Mouse (Mus musculus): ENCODE measurements at regions not wholly inside any gene's neighbourhood (a gene's known extent, or its start where the extent isn't known, plus 50 kb on each side); places are given as distances from the start of the nearest gene placed in this dataset.

- WGBS: 83% methylated on average over 2 of the region's 2 CpGs
- H3K27ac ChIP-seq (ENCODE audit: low read length): no peak overlapping the region
- no peaks in the 10 kb centered on the region for H3K9me3 ChIP-seq (replicated peaks; ENCODE audit: control insufficient read depth, low read length)
- no peaks in the 10 kb centered on the region for H3K36me3 ChIP-seq (ENCODE audit: control insufficient read depth, insufficient read depth)
- no peak overlapping the region for H3K4me2 ChIP-seq (ENCODE audit: low read depth, low read length)
- no peaks in the 10 kb centered on the region for H3K27me3 ChIP-seq (ENCODE audit: control insufficient read depth, insufficient read depth, low read length)
- H3K4me1 ChIP-seq (ENCODE audit: control insufficient read depth, insufficient read depth, low read length): peaks cover 5% of the 10 kb centered on the region; the same call in 1 of the 2 replicates
- ATAC-seq (replicated peaks; ENCODE audit: extremely low read depth, insufficient read depth, low FRiP score): no peak
- H3K9ac ChIP-seq (ENCODE audit: low read length): no peak overlapping the region
- no peak overlapping the region for H3K4me3 ChIP-seq (ENCODE audit: low read length)
Measured at GRCm38 (mm10) chr10:37813026-37813425, 674.3 kb upstream of the Marcks start.

- ATAC-seq (replicated peaks; ENCODE audit: extremely low read depth, insufficient read depth, low FRiP score): peak; percentile 41; the same call in 1 of the 2 replicates
- no peak overlapping the region for H3K9ac ChIP-seq (ENCODE audit: low read length)
- no peaks in the 10 kb centered on the region for H3K9me3 ChIP-seq (replicated peaks; ENCODE audit: control insufficient read depth, low read length)
- no peaks in the 10 kb centered on the region for H3K36me3 ChIP-seq (ENCODE audit: control insufficient read depth, insufficient read depth)
- H3K4me3 ChIP-seq (ENCODE audit: low read length): no peak overlapping the region
- no peaks in the 10 kb centered on the region for H3K27me3 ChIP-seq (ENCODE audit: control insufficient read depth, insufficient read depth, low read length)
- H3K4me1 ChIP-seq (ENCODE audit: control insufficient read depth, insufficient read depth, low read length): peaks cover 5% of the 10 kb centered on the region; the same call in 1 of the 2 replicates
- WGBS: 12% methylated on average over 3 of the region's 3 CpGs
- no peak overlapping the region for H3K4me2 ChIP-seq (ENCODE audit: low read depth, low read length)
- no peak overlapping the region for H3K27ac ChIP-seq (ENCODE audit: low read length)
Measured at GRCm38 (mm10) chr10:37812405-37812851, 673.7 kb upstream of the Marcks start.

- Histone ChIP-seq H3K4me1 (ENCODE audit: control insufficient read depth, insufficient read depth, low read length) (peaks cover 5% of the 10 kb centered on the region; the same call in 1 of the 2 replicates), H3K4me3 (ENCODE audit: low read length) (no peak overlapping the region), H3K27me3 (ENCODE audit: control insufficient read depth, insufficient read depth, low read length) (no peaks in the 10 kb centered on the region), H3K9ac (ENCODE audit: low read length) (no peak overlapping the region), H3K27ac (ENCODE audit: low read length) (no peak overlapping the region), H3K36me3 (ENCODE audit: control insufficient read depth, insufficient read depth) (no peaks in the 10 kb centered on the region), H3K9me3 (replicated peaks; ENCODE audit: control insufficient read depth, low read length) (no peaks in the 10 kb centered on the region), H3K4me2 (ENCODE audit: low read depth, low read length) (no peak overlapping the region)
- ATAC-seq (replicated peaks; ENCODE audit: extremely low read depth, insufficient read depth, low FRiP score): no peak
- WGBS: 75% methylated on average over 5 of the region's 5 CpGs
Measured at GRCm38 (mm10) chr10:37811789-37812188, 673.1 kb upstream of the Marcks start.

- Histone ChIP-seq H3K4me3 (ENCODE audit: low read length) (no peak overlapping the region), H3K36me3 (ENCODE audit: control insufficient read depth, insufficient read depth) (no peaks in the 10 kb centered on the region), H3K27ac (ENCODE audit: low read length) (no peak overlapping the region), H3K4me1 (ENCODE audit: control insufficient read depth, insufficient read depth, low read length) (no peaks in the 10 kb centered on the region), H3K4me2 (ENCODE audit: low read depth, low read length) (no peak overlapping the region), H3K27me3 (ENCODE audit: control insufficient read depth, insufficient read depth, low read length) (no peaks in the 10 kb centered on the region), H3K9ac (ENCODE audit: low read length) (no peak overlapping the region), H3K9me3 (replicated peaks; ENCODE audit: control insufficient read depth, low read length) (no peaks in the 10 kb centered on the region)
- 66% methylated on average over 4 of the region's 4 CpGs for WGBS
- ATAC-seq (replicated peaks; ENCODE audit: extremely low read depth, insufficient read depth, low FRiP score): no peak
Measured at GRCm38 (mm10) chr10:37803225-37803805, 664.6 kb upstream of the Marcks start.

GRCm38 (mm10) chr10:37799397-37799796 is 660.7 kb upstream of the Marcks start:
- H3K9ac ChIP-seq (ENCODE audit: low read length): no peak overlapping the region

GRCm38 (mm10) chr10:37798285-37798684 is 659.6 kb upstream of the Marcks start:
- H3K27ac ChIP-seq (ENCODE audit: low read length): no peak overlapping the region
- H3K4me1 ChIP-seq (ENCODE audit: control insufficient read depth, insufficient read depth, low read length): peaks cover 2% of the 10 kb centered on the region; the same call in 1 of the 2 replicates
- H3K4me2 ChIP-seq (ENCODE audit: low read depth, low read length): no peak overlapping the region
- H3K9ac ChIP-seq (ENCODE audit: low read length): no peak overlapping the region
- no peaks in the 10 kb centered on the region for H3K9me3 ChIP-seq (replicated peaks; ENCODE audit: control insufficient read depth, low read length)
- no peaks in the 10 kb centered on the region for H3K36me3 ChIP-seq (ENCODE audit: control insufficient read depth, insufficient read depth)
- H3K4me3 ChIP-seq (ENCODE audit: low read length): no peak overlapping the region
- ATAC-seq (replicated peaks; ENCODE audit: extremely low read depth, insufficient read depth, low FRiP score): no peak
- no peaks in the 10 kb centered on the region for H3K27me3 ChIP-seq (ENCODE audit: control insufficient read depth, insufficient read depth, low read length)

More at GRCm38 (mm10) chr10:37799397-37799796, 660.7 kb upstream of the Marcks start:
- ATAC-seq (replicated peaks; ENCODE audit: extremely low read depth, insufficient read depth, low FRiP score): no peak
- no peak overlapping the region for H3K4me3 ChIP-seq (ENCODE audit: low read length)
- H3K4me2 ChIP-seq (ENCODE audit: low read depth, low read length): no peak overlapping the region
- 71% methylated on average over 2 of the region's 2 CpGs for whole genome bisulfite sequencing
- no peaks in the 10 kb centered on the region for H3K27me3 ChIP-seq (ENCODE audit: control insufficient read depth, insufficient read depth, low read length)
- no peaks in the 10 kb centered on the region for H3K9me3 ChIP-seq (replicated peaks; ENCODE audit: control insufficient read depth, low read length)
- peaks cover 2% of the 10 kb centered on the region; the same call in 1 of the 2 replicates for H3K4me1 ChIP-seq (ENCODE audit: control insufficient read depth, insufficient read depth, low read length)
- no peak overlapping the region for H3K27ac ChIP-seq (ENCODE audit: low read length)
- no peaks in the 10 kb centered on the region for H3K36me3 ChIP-seq (ENCODE audit: control insufficient read depth, insufficient read depth)

GRCm38 (mm10) chr10:37797701-37798100 is 659.0 kb upstream of the Marcks start:
- H3K27ac ChIP-seq (ENCODE audit: low read length): no peak overlapping the region
- H3K36me3 ChIP-seq (ENCODE audit: control insufficient read depth, insufficient read depth): no peaks in the 10 kb centered on the region
- WGBS: 62% methylated on average over 5 of the region's 5 CpGs
- no peaks in the 10 kb centered on the region for H3K9me3 ChIP-seq (replicated peaks; ENCODE audit: control insufficient read depth, low read length)
- H3K27me3 ChIP-seq (ENCODE audit: control insufficient read depth, insufficient read depth, low read length): no peaks in the 10 kb centered on the region
- H3K4me1 ChIP-seq (ENCODE audit: control insufficient read depth, insufficient read depth, low read length): peaks cover 2% of the 10 kb centered on the region; the same call in 1 of the 2 replicates
- no peak overlapping the region for H3K9ac ChIP-seq (ENCODE audit: low read length)
- H3K4me2 ChIP-seq (ENCODE audit: low read depth, low read length): no peak overlapping the region
- ATAC-seq (replicated peaks; ENCODE audit: extremely low read depth, insufficient read depth, low FRiP score): no peak
- no peak overlapping the region for H3K4me3 ChIP-seq (ENCODE audit: low read length)

GRCm38 (mm10) chr10:37792878-37793277 is 654.2 kb upstream of the Marcks start:
- H3K27ac ChIP-seq (ENCODE audit: low read length): no peak overlapping the region
- H3K9ac ChIP-seq (ENCODE audit: low read length): no peak overlapping the region
- WGBS: 71% methylated on average over 3 of the region's 3 CpGs
- ATAC-seq (replicated peaks; ENCODE audit: extremely low read depth, insufficient read depth, low FRiP score): no peak
- no peak overlapping the region for H3K4me2 ChIP-seq (ENCODE audit: low read depth, low read length)
- H3K9me3 ChIP-seq (replicated peaks; ENCODE audit: control insufficient read depth, low read length): no peaks in the 10 kb centered on the region
- H3K36me3 ChIP-seq (ENCODE audit: control insufficient read depth, insufficient read depth): no peaks in the 10 kb centered on the region
- peaks cover 2% of the 10 kb centered on the region; the same call in 1 of the 2 replicates for H3K4me1 ChIP-seq (ENCODE audit: control insufficient read depth, insufficient read depth, low read length)
- no peaks in the 10 kb centered on the region for H3K27me3 ChIP-seq (ENCODE audit: control insufficient read depth, insufficient read depth, low read length)
- H3K4me3 ChIP-seq (ENCODE audit: low read length): no peak overlapping the region

GRCm38 (mm10) chr10:37788049-37788448 is 649.3 kb upstream of the Marcks start:
- ATAC-seq (replicated peaks; ENCODE audit: extremely low read depth, insufficient read depth, low FRiP score): no peak
- WGBS: 81% methylated on average over 5 of the region's 5 CpGs

More at GRCm38 (mm10) chr10:37788049-37788448, 649.3 kb upstream of the Marcks start:
- H3K9me3 ChIP-seq (replicated peaks; ENCODE audit: control insufficient read depth, low read length): no peaks in the 10 kb centered on the region
- H3K9ac ChIP-seq (ENCODE audit: low read length): no peak overlapping the region
- H3K4me3 ChIP-seq (ENCODE audit: low read length): no peak overlapping the region
- H3K4me1 ChIP-seq (ENCODE audit: control insufficient read depth, insufficient read depth, low read length): no peaks in the 10 kb centered on the region
- no peak overlapping the region for H3K4me2 ChIP-seq (ENCODE audit: low read depth, low read length)
- no peaks in the 10 kb centered on the region for H3K27me3 ChIP-seq (ENCODE audit: control insufficient read depth, insufficient read depth, low read length)
- H3K36me3 ChIP-seq (ENCODE audit: control insufficient read depth, insufficient read depth): no peaks in the 10 kb centered on the region
- H3K27ac ChIP-seq (ENCODE audit: low read length): no peak overlapping the region

All from heart, embryonic 16.5 days (tissue).